12 mouse cellular contexts compared by ENCODE assay signal in the genomic region with DNA sequence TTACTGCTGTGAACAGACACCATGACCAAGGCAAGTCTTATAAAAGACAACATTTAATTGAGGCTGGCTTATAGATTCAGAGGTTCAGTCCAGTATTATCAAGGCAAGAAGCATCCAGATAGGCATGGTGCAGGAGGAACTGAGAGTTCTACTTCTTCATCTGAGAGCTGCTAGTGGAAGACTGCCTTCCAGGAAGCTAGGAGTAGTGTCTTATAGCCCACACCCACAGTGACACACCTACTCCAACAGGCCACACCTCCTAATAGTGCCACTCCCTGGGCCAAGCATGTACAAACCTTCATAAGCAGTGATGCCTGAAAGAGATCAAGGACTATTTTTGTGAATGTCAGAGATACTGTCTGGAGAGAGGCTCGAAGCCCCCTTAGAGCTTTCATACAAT.
"Had no signal": no experiment of that assay in that cellular context is flagged by ENCODE, and none has a peak within 500 bp of the region (broad histone marks: within the 10 kb centered on the region; RNA-seq: fewer than 3 reads in every experiment).

No protein-coding gene starts in this region.

- DNase-seq: kidney, adult 11 months; kidney, adult 9 months; kidney, postnatal 4 days; lung, adult 18-20 months; midbrain, embryonic 14.5 days; right cerebral cortex, postnatal 4 days; thymus, postnatal 36 days had no signal

- H3K4me1 ChIP-seq: limb, embryonic 13.5 days; neural tube, embryonic 12.5 days; stomach, embryonic 15.5 days had no signal

- H3K27me3 ChIP-seq: limb, embryonic 13.5 days; neural tube, embryonic 12.5 days; stomach, embryonic 15.5 days had no signal

- H3K4me2 ChIP-seq: limb, embryonic 13.5 days; neural tube, embryonic 12.5 days; stomach, embryonic 15.5 days had no signal

- H3K9me3 ChIP-seq: limb, embryonic 13.5 days; neural tube, embryonic 12.5 days; stomach, embryonic 15.5 days had no signal

- H3K4me3 ChIP-seq: layer of hippocampus, adult 2 months; limb, embryonic 13.5 days; neural tube, embryonic 12.5 days; stomach, embryonic 15.5 days had no signal

- H3K9ac ChIP-seq: limb, embryonic 13.5 days; neural tube, embryonic 12.5 days; stomach, embryonic 15.5 days had no signal

- H3K27ac ChIP-seq: kidney, postnatal 0 days; layer of hippocampus, adult 2 months; limb, embryonic 13.5 days; neural tube, embryonic 12.5 days; stomach, embryonic 15.5 days had no signal

- H3K36me3 ChIP-seq: limb, embryonic 13.5 days; neural tube, embryonic 12.5 days; stomach, embryonic 15.5 days had no signal
